Mouse (Mus musculus): ENCODE measurements around the gene Nckap5l.
"Not testable (repeated sequence)": the region's sequence is repeated elsewhere in the genome, so short reads cannot be mapped to it uniquely, and the experiment has no call there.

Gene Nckap5l

GRCm38 (mm10) chr15:99469067-99469466 lies 11.5 kb upstream of the Nckap5l start:
- DNase-seq: peak; percentile 92 to 95

GRCm38 (mm10) chr15:99463194-99463593 lies 5.6 kb upstream of the Nckap5l start:
- no peak for DNase-seq

GRCm38 (mm10) chr15:99456963-99457605 lies 464 bp downstream of the Nckap5l start:
- peak; percentile 79 to 84 for DNase-seq

- DNase-seq: peak; percentile 78 to 79
Measured at GRCm38 (mm10) chr15:99456338-99456962, 1.1 kb downstream of the Nckap5l start.

GRCm38 (mm10) chr15:99455415-99455814 lies 2.1 kb downstream of the Nckap5l start:
- peak in 1 of 2 experiments; percentile 30 for DNase-seq

- DNase-seq: peak in 1 of 2 experiments; percentile 34
Measured at GRCm38 (mm10) chr15:99454585-99455279, 2.8 kb downstream of the Nckap5l start.

GRCm38 (mm10) chr15:99453153-99453900 lies 4.2 kb downstream of the Nckap5l start:
- DNase-seq: no peak

GRCm38 (mm10) chr15:99449751-99450280 lies 7.7 kb downstream of the Nckap5l start:
- no peak for DNase-seq

- peak; percentile 90 to 93 for DNase-seq
Measured at GRCm38 (mm10) chr15:99449131-99449750, 8.3 kb downstream of the Nckap5l start.

- not testable (repeated sequence) for DNase-seq
Measured at GRCm38 (mm10) chr15:99446136-99446535, 11.4 kb downstream of the Nckap5l start.

- no peak for DNase-seq
Measured at GRCm38 (mm10) chr15:99445567-99445966, 12.0 kb downstream of the Nckap5l start.

- no peak for DNase-seq
Measured at GRCm38 (mm10) chr15:99442358-99442757, 15.2 kb downstream of the Nckap5l start.

GRCm38 (mm10) chr15:99440816-99441457 lies 16.6 kb downstream of the Nckap5l start:
- DNase-seq: peak; percentile 72 to 76

GRCm38 (mm10) chr15:99440112-99440815 lies 17.3 kb downstream of the Nckap5l start:
- DNase-seq: peak; percentile 91 to 93

GRCm38 (mm10) chr15:99438966-99439698 lies 18.4 kb downstream of the Nckap5l start:
- no peak for DNase-seq

- DNase-seq: peak in 1 of 2 experiments; percentile 30
Measured at GRCm38 (mm10) chr15:99433913-99434312, 23.6 kb downstream of the Nckap5l start.

- DNase-seq: peak in 1 of 2 experiments; percentile 29
Measured at GRCm38 (mm10) chr15:99433081-99433718, 24.3 kb downstream of the Nckap5l start.

- no peak for DNase-seq
Measured at GRCm38 (mm10) chr15:99431967-99432366, 25.6 kb downstream of the Nckap5l start.

GRCm38 (mm10) chr15:99431504-99431903 lies 26.0 kb downstream of the Nckap5l start:
- no peak for DNase-seq

GRCm38 (mm10) chr15:99431063-99431462 lies 26.5 kb downstream of the Nckap5l start:
- DNase-seq: no peak

Data from cerebellum, postnatal 10 days (tissue).